Mouse (Mus musculus) cerebellum, adult 2 months (tissue): ENCODE results near the gene Ulk3. TPM values are rescaled to one million over a fixed set of nuclear protein-coding genes. Genes with fewer than 3 reads are reported as not detected.

Experiments used
- DNase-seq, 2 experiments: peaks; one replicate each; pipeline ENCODE4 v3.0.0; 2021
- H3K27ac ChIP-seq: fragments of 200-500 bp; 2 replicates; pipeline ENCODE4 v1.5.1; 2012; ENCODE audit warnings: low read length, control low read depth, inconsistent platforms; ENCODE audit not compliant: insufficient read depth
- H3K27me3 ChIP-seq: fragments of 200-500 bp; 2 replicates; pipeline ENCODE4 v1.6.1; 2012; ENCODE audit warnings: inconsistent platforms, mild to moderate bottlenecking, low read length, moderate library complexity; ENCODE audit not compliant: control insufficient read depth, insufficient read depth
- H3K4me1 ChIP-seq: fragments of 200-500 bp; 2 replicates; pipeline ENCODE4 v1.6.1; 2011; ENCODE audit warnings: low read length; ENCODE audit not compliant: control insufficient read depth, insufficient read depth
- H3K4me3 ChIP-seq: fragments of 200-500 bp; replicated peaks from 2 replicates; pipeline ENCODE3; 2011; ENCODE audit warnings: mild to moderate bottlenecking, low read depth, low read length, control low read depth; ENCODE audit not compliant: insufficient read depth
- CTCF ChIP-seq: fragments of 200-500 bp; IDR thresholded peaks from 2 replicates; pipeline ENCODE4 v1.5.1; 2011; ENCODE audit warnings: low read depth, mild to moderate bottlenecking, control low read depth, low read length, moderate library complexity, borderline replicate concordance; ENCODE audit not compliant: insufficient read depth
- POLR2A ChIP-seq: fragments of 200-500 bp; IDR thresholded peaks from 2 replicates; pipeline ENCODE4 v1.6.1; 2011; ENCODE audit warnings: low read length, control low read depth, borderline replicate concordance; ENCODE audit not compliant: insufficient read depth
- WGBS: fragments of 180-500 bp; shearing (Covaris S2); methylation state at CpG from one replicate; pipeline ENCODE4 v1.1.7; 2018; 5-methylcytosine and 5-hydroxymethylcytosine counted together
- polyA plus RNA-seq: library from polyadenylated mRNA; depleted of rRNA; stranded (reverse); fragments of >200 nt; gene quantifications from 2 replicates; pipeline ENCODE4 v1.2.3, GENCODE M21; 2012; rRNA removed

Gene Ulk3
- polyA plus RNA-seq, 1 experiment: 39.5 TPM

DNA sequence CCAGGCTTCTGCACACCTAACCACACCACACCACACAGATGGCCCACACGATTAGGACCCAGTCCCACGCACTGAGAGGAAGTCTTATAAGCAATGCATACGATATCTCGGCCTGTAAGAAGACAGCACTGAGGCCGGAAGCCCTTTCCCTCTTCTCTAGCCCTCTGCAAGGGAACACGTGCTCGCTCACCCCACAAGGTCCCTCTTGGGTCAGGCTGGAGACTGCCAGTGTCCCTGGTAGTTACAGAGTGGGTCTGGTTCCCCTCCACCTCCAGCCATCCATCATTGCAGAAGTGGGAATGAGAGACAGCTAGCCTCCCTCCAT is 54.6 kb downstream of the Ulk3 start:
- Histone ChIP-seq H3K27ac (no peak overlapping the region), H3K27me3 (no peaks in the 10 kb centered on the region), H3K4me3 (peak overlapping the region; percentile 19), H3K4me1 (peaks cover 25% of the 10 kb centered on the region)
- TF ChIP-seq CTCF: no peak
- TF ChIP-seq POLR2A: no peak
- 43% methylated on average over 7 of the region's 7 CpGs for WGBS
- DNase-seq: no peak

DNA sequence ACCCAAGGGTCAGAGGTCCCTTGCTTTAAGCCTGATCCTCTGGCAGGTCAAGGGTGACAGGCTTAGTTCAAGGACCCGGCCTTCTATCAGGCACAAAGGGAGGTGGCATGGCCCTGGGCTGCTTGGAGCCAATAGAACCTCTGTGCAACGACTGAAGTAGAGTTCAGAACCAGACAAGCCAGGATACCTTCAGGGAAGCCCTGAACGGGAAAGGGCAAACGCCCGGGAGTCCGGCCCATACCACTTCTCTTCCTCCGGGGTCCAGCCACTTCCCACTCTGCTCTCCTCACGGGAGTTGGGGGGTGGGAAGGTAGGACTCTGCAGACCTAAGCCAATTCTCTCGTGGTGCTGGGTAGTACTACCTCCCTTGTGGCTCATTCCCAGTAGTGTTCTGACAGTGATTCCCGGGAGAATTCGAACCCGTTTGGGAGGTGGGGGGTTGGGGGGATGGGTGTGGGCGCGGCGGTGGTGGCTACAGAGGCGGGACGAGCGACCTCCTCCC is 55.2 kb downstream of the Ulk3 start:
- H3K27me3 ChIP-seq: no peaks in the 10 kb centered on the region
- 2% methylated on average over 18 of the region's 18 CpGs for WGBS
- no peak for TF ChIP-seq POLR2A
- no peak for TF ChIP-seq CTCF
- peak overlapping the region; percentile 64 for H3K4me3 ChIP-seq
- DNase-seq: peak in 1 of 2 experiments; percentile 27
- H3K4me1 ChIP-seq: peaks cover 20% of the 10 kb centered on the region
- H3K27ac ChIP-seq: no peak overlapping the region

DNA sequence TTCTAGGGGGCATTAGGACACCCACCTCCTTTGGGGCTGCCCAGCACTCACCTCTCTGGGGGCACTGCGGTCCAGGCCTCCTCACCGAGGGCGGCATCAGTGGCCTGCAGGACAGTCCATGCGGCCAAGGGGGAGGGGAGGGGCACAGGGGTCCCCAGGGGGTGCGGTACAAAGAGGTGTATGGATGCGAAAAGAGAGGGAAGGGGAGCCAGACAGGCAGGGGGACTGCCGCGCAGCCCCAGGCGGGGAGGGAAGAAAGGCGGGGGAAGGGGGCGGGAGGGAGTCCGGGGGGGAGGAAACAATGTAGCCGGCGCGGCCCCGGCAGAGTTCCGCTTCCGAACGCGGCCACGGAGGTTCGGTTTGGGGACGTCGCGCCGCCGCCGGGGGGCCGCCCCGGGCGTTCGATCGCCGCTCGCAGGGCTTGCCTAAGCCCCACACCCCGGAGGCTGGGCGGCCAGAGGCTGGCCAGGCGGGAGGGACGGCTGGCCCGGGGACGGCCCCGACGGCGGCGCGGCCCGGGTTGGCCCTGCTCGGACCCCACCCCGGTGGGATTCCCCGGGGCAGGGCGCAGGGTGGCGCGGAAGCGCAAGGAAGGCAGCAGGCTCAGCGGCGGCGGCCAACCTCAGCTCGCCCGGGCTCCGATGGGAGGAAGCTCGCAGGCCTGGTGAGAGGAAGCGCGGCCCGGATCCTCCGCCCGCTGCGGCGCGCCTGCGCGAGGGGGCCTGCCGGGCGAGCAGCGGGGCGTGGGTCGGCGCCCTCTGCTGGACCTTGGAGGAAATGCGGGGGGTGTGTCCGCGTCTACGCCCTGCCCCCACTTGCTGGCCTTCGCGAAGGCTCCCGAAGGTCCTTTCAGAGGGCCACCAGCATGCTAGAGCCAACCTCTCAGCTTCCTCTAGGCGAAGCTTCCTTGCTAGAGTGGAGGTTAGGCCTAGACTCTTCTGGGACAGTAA is 56.0 kb downstream of the Ulk3 start:
- peak overlapping the region; percentile 92; the same call in 1 of the 2 replicates for H3K27ac ChIP-seq
- peaks cover 16% of the 10 kb centered on the region for H3K4me1 ChIP-seq
- no peaks in the 10 kb centered on the region for H3K27me3 ChIP-seq
- DNase-seq: peak; percentile 89 to 92
- peak overlapping the region; percentile 64 for H3K4me3 ChIP-seq
- TF ChIP-seq CTCF: peak; percentile 91
- peak; percentile 61 for TF ChIP-seq POLR2A
- WGBS: under 1% methylated on average over 52 of the region's 85 CpGs

Other genes with a start within 250 kb of the Ulk3 start
- 20.2 and 21.2 TPM in 2 replicates for gene Ppcdc, start 149.3 kb upstream of the Ulk3 start, polyA plus RNA-seq
- gene Scamp5, start 121.4 kb upstream of the Ulk3 start, polyA plus RNA-seq: 353 and 360 TPM in 2 replicates
- 8.0 and 11.1 TPM in 2 replicates for gene Rpp25, start 85.4 kb upstream of the Ulk3 start, polyA plus RNA-seq
- gene Cox5a, start 68.2 kb upstream of the Ulk3 start, polyA plus RNA-seq: 554 and 607 TPM in 2 replicates
- gene Fam219b, start 51.9 kb upstream of the Ulk3 start, polyA plus RNA-seq: 10.9 and 11.0 TPM in 2 replicates
- 86.5 and 95.1 TPM in 2 replicates for gene Mpi, start 36.7 kb upstream of the Ulk3 start, polyA plus RNA-seq
- 35.5 and 38.8 TPM in 2 replicates for gene Scamp2, start 28.5 kb upstream of the Ulk3 start, polyA plus RNA-seq
- 1.4 and 1.5 TPM in 2 replicates for gene Cplx3, start 16.8 kb downstream of the Ulk3 start, polyA plus RNA-seq
- gene Lman1l, start 31.3 kb downstream of the Ulk3 start, polyA plus RNA-seq: 0.06 TPM in 1 of 2 replicates, not detected in the other
- gene Csk, start 64.2 kb downstream of the Ulk3 start, polyA plus RNA-seq: 45.5 and 57.2 TPM in 2 replicates
- gene Cyp1a2, start 94.3 kb downstream of the Ulk3 start, polyA plus RNA-seq: not detected in 2 replicates
- 0.10 and 0.11 TPM in 2 replicates for gene Cyp1a1, start 98.5 kb downstream of the Ulk3 start, polyA plus RNA-seq
- gene Edc3, start 119.1 kb downstream of the Ulk3 start, polyA plus RNA-seq: 16.1 TPM in 2 replicates
- gene Clk3, start 176.4 kb downstream of the Ulk3 start, polyA plus RNA-seq: 144 TPM in 2 replicates
- gene Arid3b, start 247.3 kb downstream of the Ulk3 start, polyA plus RNA-seq: 5.8 and 6.4 TPM in 2 replicates